ENCODE assay signal across 8 mouse cellular contexts in the genomic region with DNA sequence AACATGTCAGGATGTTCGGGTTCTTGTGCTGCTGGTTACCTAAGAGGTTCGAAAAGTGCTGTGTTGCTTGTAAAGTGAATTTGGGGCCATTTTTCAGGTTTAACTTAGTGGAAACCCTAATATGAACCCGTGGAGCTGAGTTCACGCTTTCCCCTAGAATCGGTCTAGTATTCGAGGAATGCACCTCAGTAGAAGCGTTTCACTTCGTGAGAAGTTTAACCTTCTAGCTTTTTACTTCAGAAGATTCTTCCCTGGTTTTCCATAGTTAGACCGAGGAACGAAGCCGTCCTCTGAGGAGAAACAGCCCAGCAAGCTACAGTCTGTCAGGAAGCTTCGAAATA. TPM values are rescaled to one million over a fixed set of nuclear protein-coding genes. Genes with fewer than 3 reads are reported as not detected.
DNase-seq lines count a peak whose midpoint lies in the region; ATAC-seq and TF ChIP-seq lines count a peak whose summit lies in the region.

No protein-coding gene starts in this region.

- 4% methylated on average over 12 of the region's 12 CpGs for WGBS in heart, adult 2 months
- WGBS in thymus, adult 2 months: 9% methylated on average over 12 of the region's 12 CpGs
- WGBS in liver, embryonic 12.5 days (ENCODE audit: insufficient replicate concordance): 8% methylated on average over 12 of the region's 12 CpGs

- H3K9ac ChIP-seq in heart, adult 2 months (ENCODE audit: low read depth, low read length): peak overlapping the region; percentile 42; the same call in 1 of the 2 replicates
- H3K9ac ChIP-seq in liver, embryonic 12.5 days: peak overlapping the region; percentile 98

- ATAC-seq in liver, embryonic 12.5 days: peak; percentile 14

- H3K4me3 ChIP-seq in heart, adult 2 months: peak overlapping the region; percentile 87
- H3K4me3 ChIP-seq in thymus, adult 2 months (ENCODE audit: control insufficient read depth, insufficient read depth, low read length): peak overlapping the region; percentile 13; the same call in 1 of the 2 replicates
- peak overlapping the region; percentile 95 for H3K4me3 ChIP-seq in liver, embryonic 12.5 days

- no peak for TF ChIP-seq CTCF in heart, adult 2 months (IDR thresholded peaks at IDR 0.05)
- no peak for TF ChIP-seq CTCF in thymus, adult 2 months (IDR thresholded peaks at IDR 0.05; ENCODE audit: borderline replicate concordance, control insufficient read depth, extremely low read depth, insufficient read depth, low read length, poor library complexity)

- H3K4me1 ChIP-seq in heart, adult 2 months (ENCODE audit: control insufficient read depth, insufficient read depth, low read length): peaks cover 5% of the 10 kb centered on the region
- no peaks in the 10 kb centered on the region for H3K4me1 ChIP-seq in thymus, adult 2 months (replicated peaks; ENCODE audit: control insufficient read depth, insufficient read depth, low read length)
- peaks cover 25% of the 10 kb centered on the region for H3K4me1 ChIP-seq in liver, embryonic 12.5 days

- intact Hi-C loops in heart, adult 2 months (cut with DNase I): loop anchor here (2.0 to 10.0 kb wide), 3 partner anchors 101 to 236 kb away; a partner anchor contains a TSS

- TF ChIP-seq EP300 in heart, adult 2 months (IDR thresholded peaks at IDR 0.05; ENCODE audit: insufficient read depth, low read depth, low read length): no peak

- H3K27me3 ChIP-seq in heart, adult 2 months (ENCODE audit: control insufficient read depth, insufficient read depth, low read length): no peaks in the 10 kb centered on the region
- H3K27me3 ChIP-seq in thymus, adult 2 months (ENCODE audit: control insufficient read depth, insufficient read depth, low read length): no peaks in the 10 kb centered on the region
- H3K27me3 ChIP-seq in liver, embryonic 12.5 days (replicated peaks): 0 out of 2 replicates have a peak, but pooled peaks cover 11% of the 10 kb centered on the region

- no peaks in the 10 kb centered on the region for H3K79me2 ChIP-seq in heart, adult 2 months (replicated peaks; ENCODE audit: control insufficient read depth, insufficient read depth, low read length)

- peaks cover 13% of the 10 kb centered on the region for H3K36me3 ChIP-seq in heart, adult 2 months (ENCODE audit: control insufficient read depth, insufficient read depth, low read length)
- H3K36me3 ChIP-seq in thymus, adult 2 months (ENCODE audit: control insufficient read depth, insufficient read depth, low read length): peaks cover 1% of the 10 kb centered on the region
- peaks cover 16% of the 10 kb centered on the region for H3K36me3 ChIP-seq in liver, embryonic 12.5 days

- no peak for TF ChIP-seq POLR2A in heart, adult 2 months (IDR thresholded peaks at IDR 0.05; ENCODE audit: insufficient read depth, low read depth, low read length)
- no peak for TF ChIP-seq POLR2A in thymus, adult 2 months (IDR thresholded peaks at IDR 0.05; ENCODE audit: control insufficient read depth, extremely low read depth, insufficient read depth, low read length, poor library complexity)

- H3K4me2 ChIP-seq in liver, embryonic 12.5 days: peak overlapping the region; percentile 80

- peak overlapping the region; percentile 61 for H3K27ac ChIP-seq in heart, adult 2 months
- no peak overlapping the region for H3K27ac ChIP-seq in thymus, adult 2 months (ENCODE audit: control insufficient read depth, insufficient read depth, low read length)
- no peak overlapping the region for H3K27ac ChIP-seq in liver, embryonic 12.5 days

- no peak for DNase-seq in heart, adult 2 months
- no peak for DNase-seq in heart, adult 18-20 months
- no peak for DNase-seq in thymus, adult 2 months
- DNase-seq in thymus, postnatal 0 days (ENCODE audit: low spot score): no peak
- no peak for DNase-seq in adrenal gland, adult 2 months
- DNase-seq in ovary, postnatal 14 days (ENCODE audit: low spot score): no peak
- no peak for DNase-seq in kidney, adult 18-20 months

- no peaks in the 10 kb centered on the region for H3K9me3 ChIP-seq in liver, embryonic 12.5 days (replicated peaks)

RNA-seq across cellular contexts. Expression of a gene that starts 0.3 kb away (rescaled TPM):
- total RNA-seq in heart, adult 2 months (2021): 10 to 100 TPM; 49.0 to 56.6 TPM
- polyA plus RNA-seq in heart, adult 2 months (2012; rRNA removed): 12.0 and 22.1 TPM in 2 replicates
- total RNA-seq in heart, adult 18-20 months (2021): 10 to 100 TPM; 54.8 to 56.8 TPM
- 9.7 and 11.0 TPM in 2 replicates for polyA plus RNA-seq in thymus, adult 2 months (2012; rRNA removed)
- 106 and 113 TPM in 2 replicates for polyA plus RNA-seq in thymus, postnatal 0 days (2015; fragmentation: Nextera tagmentation; extraction: Ambion mirVana)
- polyA plus RNA-seq in liver, embryonic 12.5 days (2016; fragmentation: Nextera tagmentation; extraction: Ambion mirVana): 111 and 115 TPM in 2 replicates
- total RNA-seq in adrenal gland, adult 2 months (2021): 100 to 1,000 TPM; 106 to 160 TPM
- polyA plus RNA-seq in adrenal gland, adult 2 months (2012; rRNA removed): 2.2 and 3.1 TPM in 2 replicates

Comparison
In these comparisons a context has a peak if more than half of its experiments do, and no peak if none do; other contexts are left out.
1. H3K4me3 ChIP-seq: peak in every context shown above with its lines; median percentile 95 in liver, embryonic 12.5 days; 87 in heart, adult 2 months; 13 in thymus, adult 2 months.